In genomic region chr3:88139243-88140177, GRCm38 (mm10) we compare ENCODE assay signal across 1 mouse cellular context.
TF ChIP-seq lines count a peak whose summit lies in the region.

No protein-coding gene starts in this region.

TF ChIP-seq in CH12.LX, 34 proteins besides CTCF, POLR2A, EP300 and RAD21 (continued from another document):
- no peak for TF ChIP-seq NELFE (IDR thresholded peaks at IDR 0.05; ENCODE audit: low read depth, low read length)
- no peak for TF ChIP-seq ZKSCAN1 (IDR thresholded peaks at IDR 0.05; ENCODE audit: borderline replicate concordance, low read depth, low read length)
- no peak for TF ChIP-seq MAFK (IDR thresholded peaks at IDR 0.05; ENCODE audit: insufficient replicate concordance, low read length)
- TF ChIP-seq IRF4 (IDR thresholded peaks at IDR 0.05; ENCODE audit: low read depth, low read length): 0 out of 2 replicates have a peak, but pooled peaks have one; percentile 19
- no peak for TF ChIP-seq NRF1 (IDR thresholded peaks at IDR 0.05; ENCODE audit: low read depth, low read length)
- TF ChIP-seq HCFC1 (IDR thresholded peaks at IDR 0.05; ENCODE audit: low read depth, low read length): no peak
- no peak for TF ChIP-seq POLR2AphosphoS2 (IDR thresholded peaks at IDR 0.05; ENCODE audit: low read depth, low read length)
- TF ChIP-seq MAX (IDR thresholded peaks at IDR 0.05; ENCODE audit: low read length): peak; percentile 41; the same call in 1 of the 2 replicates
- 0 out of 2 replicates have a peak, but pooled peaks have one; percentile 49 for TF ChIP-seq MAZ (IDR thresholded peaks at IDR 0.05; ENCODE audit: low read depth, low read length)
- no peak for TF ChIP-seq UBTF (IDR thresholded peaks at IDR 0.05; ENCODE audit: low read depth, low read length)
